Mouse (Mus musculus): ENCODE results near the gene Nat8f5. TPM values are rescaled to one million over a fixed set of nuclear protein-coding genes. Genes with fewer than 3 reads are reported as not detected.
"Not testable (repeated sequence)": the region's sequence is repeated elsewhere in the genome, so short reads cannot be mapped to it uniquely, and the experiment has no call there.

Gene Nat8f5
- polyA plus RNA-seq (2015; fragmentation: Nextera tagmentation; extraction: Ambion mirVana): not detected in 2 replicates

DNA sequence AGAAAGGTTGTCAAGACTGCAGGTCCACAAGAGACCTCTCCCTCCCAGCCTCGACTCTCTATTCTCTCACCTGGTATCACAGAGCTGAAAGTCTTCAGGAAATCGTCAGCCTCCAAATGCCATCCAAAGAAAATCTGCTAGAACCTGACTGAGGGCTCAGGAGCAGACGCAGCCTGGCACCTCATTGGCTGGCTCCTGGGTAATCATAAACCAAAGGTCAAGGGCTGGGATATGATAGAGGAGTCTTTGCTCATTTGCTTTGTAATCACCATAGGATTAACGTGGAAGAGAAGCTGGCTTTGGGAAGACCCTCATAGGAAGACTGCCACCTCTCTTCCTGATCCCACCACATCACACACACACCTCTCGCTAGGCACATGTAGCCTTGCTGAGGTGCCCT lies at the start of gene Nat8f5, which contains the start of gene Nat8f6:
Gene Nat8f5 (minus strand): TSS at position 136 of the 400 bp plus-strand sequence.
Gene Nat8f6 (minus strand): TSS at position 118 of the 400 bp plus-strand sequence.
- no peaks in the 10 kb centered on the region for H3K27me3 ChIP-seq
- no peak within 1 kb of the TSS for H3K4me3 ChIP-seq
- no peaks in the 10 kb centered on the region for H3K9me3 ChIP-seq
- H3K9ac ChIP-seq: no peak within 1 kb of the TSS
- no peaks in the 10 kb centered on the region for H3K36me3 ChIP-seq
- no peak within 1 kb of the TSS for H3K4me2 ChIP-seq
- no peaks in the 10 kb centered on the region for H3K4me1 ChIP-seq
- ATAC-seq (ENCODE audit: borderline replicate concordance, extremely low read depth, low FRiP score, low TSS enrichment): no peak
- no peak within 1 kb of the TSS for H3K27ac ChIP-seq
- WGBS: 88% methylated on average over 5 of the region's 5 CpGs

DNA sequence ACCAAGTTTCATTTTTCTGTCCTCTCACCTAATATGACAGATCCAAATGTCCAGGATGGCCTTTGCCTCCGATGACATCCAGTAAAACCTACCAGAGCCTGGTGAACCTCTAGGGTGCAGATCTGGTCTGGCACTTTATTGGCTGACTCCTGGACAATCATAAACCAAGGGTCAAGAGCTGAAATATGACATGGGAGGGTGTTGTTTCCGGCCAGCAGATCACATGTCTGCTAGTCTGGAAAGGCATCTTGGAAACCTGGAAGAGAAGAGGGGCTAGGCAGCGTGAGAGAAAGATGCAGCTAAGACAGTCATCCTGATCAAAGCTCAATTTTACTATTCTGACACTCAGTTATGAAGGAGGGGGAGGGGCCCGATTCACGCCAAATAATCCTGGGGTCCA lies 48.2 kb upstream of the Nat8f5 start, which contains the start of gene Nat8f2:
Gene Nat8f2 (minus strand): TSS at position 153 of the 400 bp plus-strand sequence.
- H3K36me3 ChIP-seq; H3K4me3 ChIP-seq; H3K9me3 ChIP-seq; ATAC-seq (ENCODE audit: borderline replicate concordance, extremely low read depth, low FRiP score, low TSS enrichment); H3K27ac ChIP-seq; H3K4me2 ChIP-seq; H3K27me3 ChIP-seq; H3K9ac ChIP-seq; H3K4me1 ChIP-seq: not testable (repeated sequence)
- WGBS: 63% methylated on average over 5 of the region's 5 CpGs

DNA sequence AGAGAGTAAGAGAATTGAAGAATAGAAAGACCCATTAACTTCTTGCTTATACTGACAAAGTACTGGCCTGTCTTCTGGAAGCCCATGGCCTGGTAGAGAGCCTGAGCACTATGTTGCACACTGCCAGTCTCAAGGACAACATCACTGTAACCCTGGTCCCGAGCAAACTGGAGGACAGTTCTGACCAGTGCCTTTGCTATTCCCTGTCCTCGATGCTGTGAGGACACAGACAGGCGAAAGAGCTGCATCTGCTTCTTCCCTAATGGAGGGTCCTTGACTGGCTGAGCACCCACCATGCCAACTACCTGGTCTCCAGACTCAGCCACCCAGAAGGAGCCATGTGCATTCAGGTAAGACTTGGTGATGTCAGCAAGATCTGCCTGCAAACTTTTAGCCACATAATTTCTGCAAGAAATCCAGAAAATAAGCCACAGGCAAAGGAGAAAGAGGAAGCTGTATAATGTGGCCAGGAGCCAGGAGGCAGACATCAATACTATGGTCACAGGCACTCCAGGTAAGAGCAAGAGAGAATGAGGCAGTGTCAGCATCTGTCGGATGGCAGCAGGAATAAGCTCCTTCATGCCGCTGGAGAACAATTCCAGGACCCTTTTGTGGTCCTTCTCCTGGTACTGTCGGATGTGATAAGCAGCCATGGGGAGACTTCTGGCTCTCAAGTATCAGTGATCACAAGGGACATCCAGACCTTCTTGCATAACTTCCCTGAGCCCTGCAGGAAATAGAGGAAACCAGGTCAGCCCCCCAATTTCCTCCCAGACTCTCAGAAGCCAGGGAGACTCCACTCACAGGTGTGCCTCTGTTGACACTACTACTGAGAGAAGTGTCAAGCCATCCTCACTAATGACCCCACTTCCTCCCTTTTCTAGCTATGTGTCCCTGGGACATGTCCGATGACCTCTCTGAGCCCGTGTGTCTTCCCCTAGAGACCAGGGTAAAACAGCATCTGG lies 47.2 kb upstream of the Nat8f5 start:
- Histone ChIP-seq H3K36me3 (no peaks in the 10 kb centered on the region), H3K9ac (no peak overlapping the region), H3K4me1 (no peaks in the 10 kb centered on the region), H3K4me2 (no peak overlapping the region), H3K4me3 (no peak overlapping the region), H3K27me3 (no peaks in the 10 kb centered on the region), H3K27ac (no peak overlapping the region), H3K9me3 (no peaks in the 10 kb centered on the region)
- WGBS: 72% methylated on average over 8 of the region's 8 CpGs
- no peak for ATAC-seq (ENCODE audit: borderline replicate concordance, extremely low read depth, low FRiP score, low TSS enrichment)

DNA sequence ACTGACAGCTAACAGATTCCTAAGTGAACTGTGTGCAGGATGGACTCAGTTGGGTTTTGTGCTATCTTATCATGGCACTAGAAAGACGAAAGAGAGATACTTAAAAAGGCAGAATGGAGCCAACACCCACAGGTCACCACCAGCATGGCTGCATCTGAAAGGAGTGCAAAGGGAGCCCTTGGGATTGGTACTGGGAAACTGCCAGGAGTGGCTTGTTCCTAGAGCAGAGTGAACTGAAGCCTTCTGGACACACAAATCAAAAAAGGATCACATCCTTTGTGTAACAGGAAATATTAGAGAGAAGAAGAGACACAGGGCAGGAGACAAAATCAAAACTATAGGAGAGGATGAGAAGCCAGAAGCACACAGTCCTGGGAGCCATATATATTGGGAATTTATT lies 46.2 kb upstream of the Nat8f5 start:
- not testable (repeated sequence) for H3K36me3 ChIP-seq; ATAC-seq (ENCODE audit: borderline replicate concordance, extremely low read depth, low FRiP score, low TSS enrichment); H3K9me3 ChIP-seq; H3K4me1 ChIP-seq; H3K4me3 ChIP-seq; H3K9ac ChIP-seq; H3K27ac ChIP-seq; H3K27me3 ChIP-seq; H3K4me2 ChIP-seq
- WGBS: 53% methylated on average over 1 of the region's 1 CpGs

DNA sequence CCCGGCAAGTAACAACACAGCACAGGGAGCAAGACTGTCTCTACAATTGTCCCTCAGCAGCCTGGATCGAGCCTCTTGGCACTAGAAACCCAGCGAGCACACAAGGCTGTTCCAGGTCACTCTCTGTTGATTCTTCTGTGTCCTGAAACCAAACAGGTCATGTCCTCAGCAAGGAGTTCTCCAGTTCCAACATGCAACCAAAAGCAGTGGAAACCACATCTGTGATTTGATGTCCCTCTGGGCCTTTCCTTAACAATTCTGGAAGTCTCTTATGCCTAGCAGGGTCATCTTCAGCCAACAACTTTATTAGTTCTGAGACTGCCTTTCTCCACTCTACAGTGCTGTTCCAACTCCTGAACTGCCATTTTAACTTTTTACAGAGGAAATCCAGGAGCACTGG lies 45.4 kb upstream of the Nat8f5 start:
- H3K27me3 ChIP-seq; H3K4me2 ChIP-seq; H3K4me3 ChIP-seq; H3K36me3 ChIP-seq; H3K9ac ChIP-seq; H3K9me3 ChIP-seq; ATAC-seq (ENCODE audit: borderline replicate concordance, extremely low read depth, low FRiP score, low TSS enrichment); H3K4me1 ChIP-seq; H3K27ac ChIP-seq: not testable (repeated sequence)
- WGBS: 85% methylated on average over 3 of the region's 3 CpGs

DNA sequence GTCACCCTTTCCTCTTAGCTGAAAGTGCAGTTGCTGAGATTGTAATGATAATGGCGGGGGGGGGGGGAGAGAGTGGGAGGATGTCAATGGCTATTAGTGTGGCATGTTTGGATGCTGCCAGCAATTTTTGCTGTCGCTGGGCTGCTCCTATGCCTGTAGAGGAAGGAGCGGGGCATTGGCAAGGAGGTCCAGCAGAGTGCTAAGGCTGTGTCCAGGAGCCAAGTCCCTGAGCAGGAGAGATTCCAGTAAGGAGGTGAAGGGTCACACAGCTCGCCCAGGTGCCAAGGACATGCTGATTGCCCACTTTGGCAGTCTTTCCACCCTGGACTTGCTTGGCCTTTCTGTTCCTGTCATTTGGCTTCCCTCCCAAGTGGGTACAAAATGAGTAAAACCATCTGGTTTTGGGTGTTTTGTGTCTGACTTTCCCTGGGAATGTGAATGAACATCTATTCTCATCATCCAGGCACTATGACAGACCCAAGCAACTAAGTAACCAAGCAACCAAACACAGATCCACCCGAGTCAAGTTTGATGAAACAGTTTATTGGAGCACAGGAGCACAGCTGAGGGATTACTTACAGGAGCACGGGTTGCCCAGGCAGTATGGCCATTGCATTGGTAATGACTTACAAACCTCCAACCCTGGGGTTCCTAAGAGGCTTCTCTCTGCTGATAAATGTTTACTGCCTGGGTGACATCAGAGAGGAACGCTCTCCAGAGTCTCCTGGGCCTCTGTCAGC lies 44.3 kb upstream of the Nat8f5 start:
- H3K9me3 ChIP-seq; H3K36me3 ChIP-seq; H3K27me3 ChIP-seq; H3K27ac ChIP-seq; ATAC-seq (ENCODE audit: borderline replicate concordance, extremely low read depth, low FRiP score, low TSS enrichment); H3K4me3 ChIP-seq; H3K9ac ChIP-seq; H3K4me1 ChIP-seq; H3K4me2 ChIP-seq: not testable (repeated sequence)
- 53% methylated on average over 5 of the region's 7 CpGs for WGBS

DNA sequence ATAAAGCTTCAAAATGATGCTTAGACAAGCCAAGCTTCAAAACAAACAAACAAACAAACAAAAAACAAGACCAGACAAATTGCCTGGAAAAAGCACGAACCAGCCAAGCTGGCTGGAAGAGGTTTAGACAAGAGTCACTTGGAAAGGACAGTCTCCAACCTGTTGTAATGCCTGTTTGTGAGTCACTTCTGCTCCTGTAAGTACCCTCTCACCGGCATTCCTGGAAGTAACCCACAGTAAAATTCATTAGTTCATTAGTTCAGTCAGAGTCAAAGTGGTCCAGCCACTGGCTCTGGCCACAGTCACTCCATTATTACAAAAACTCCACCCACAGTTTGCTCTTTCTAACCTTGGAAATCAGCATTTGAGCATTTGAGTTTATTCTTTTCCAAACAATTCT lies 43.1 kb upstream of the Nat8f5 start:
- Histone ChIP-seq H3K4me1 (no peaks in the 10 kb centered on the region), H3K27me3 (no peaks in the 10 kb centered on the region), H3K9me3 (no peaks in the 10 kb centered on the region), H3K27ac (no peak overlapping the region), H3K9ac (no peak overlapping the region), H3K36me3 (no peaks in the 10 kb centered on the region), H3K4me2 (no peak overlapping the region), H3K4me3 (no peak overlapping the region)
- no peak for ATAC-seq (ENCODE audit: borderline replicate concordance, extremely low read depth, low FRiP score, low TSS enrichment)
- 76% methylated on average over 2 of the region's 2 CpGs for WGBS

DNA sequence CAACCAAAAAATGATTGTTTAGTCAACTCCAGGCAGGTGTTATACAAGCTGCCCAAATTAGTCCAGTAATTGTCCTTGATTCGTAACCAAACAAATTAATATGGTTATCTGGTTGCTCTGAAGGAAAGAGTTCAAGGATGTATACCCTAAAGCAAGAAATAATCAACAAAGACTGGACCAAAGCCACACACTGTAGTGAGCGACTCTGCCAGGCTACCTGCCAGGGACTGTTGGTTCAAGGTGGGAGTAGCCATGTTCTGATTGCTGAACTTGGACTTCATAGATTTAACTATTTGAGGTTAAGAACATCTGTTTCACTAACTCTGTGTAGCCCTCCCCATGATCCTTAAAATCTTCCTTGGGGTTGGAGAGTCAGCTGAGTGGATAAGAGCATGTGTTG lies 42.4 kb upstream of the Nat8f5 start:
- Histone ChIP-seq H3K9ac (no peak overlapping the region), H3K36me3 (no peaks in the 10 kb centered on the region), H3K27me3 (no peaks in the 10 kb centered on the region), H3K9me3 (no peaks in the 10 kb centered on the region), H3K4me1 (no peaks in the 10 kb centered on the region), H3K4me2 (no peak overlapping the region), H3K4me3 (no peak overlapping the region), H3K27ac (no peak overlapping the region)
- ATAC-seq (ENCODE audit: borderline replicate concordance, extremely low read depth, low FRiP score, low TSS enrichment): no peak
- 75% methylated on average over 2 of the region's 2 CpGs for WGBS

DNA sequence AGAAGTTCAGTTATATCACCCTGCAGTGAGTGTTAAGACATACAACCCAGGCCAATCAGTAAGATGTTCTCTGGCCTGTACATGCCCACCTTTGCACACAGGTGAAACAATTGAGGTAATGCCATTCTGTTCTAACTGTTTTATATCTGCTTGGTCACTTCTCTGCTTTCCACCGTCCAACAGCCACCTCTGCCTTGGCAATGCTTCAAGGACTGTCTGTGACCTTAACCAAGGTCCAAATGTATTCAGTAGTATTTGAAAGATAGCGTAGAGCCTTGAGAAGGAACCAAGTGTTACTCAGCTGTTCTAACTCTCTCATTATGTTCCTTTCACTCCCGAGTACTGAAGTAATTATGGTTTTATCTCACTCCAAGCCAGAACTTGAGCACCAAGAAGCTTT lies 41.8 kb upstream of the Nat8f5 start:
- ATAC-seq (ENCODE audit: borderline replicate concordance, extremely low read depth, low FRiP score, low TSS enrichment): no peak
- no peak overlapping the region for H3K4me2 ChIP-seq
- H3K27me3 ChIP-seq: no peaks in the 10 kb centered on the region
- no peak overlapping the region for H3K9ac ChIP-seq
- no peaks in the 10 kb centered on the region for H3K36me3 ChIP-seq
- H3K4me1 ChIP-seq: no peaks in the 10 kb centered on the region
- H3K4me3 ChIP-seq: no peak overlapping the region
- 65% methylated on average over 3 of the region's 3 CpGs for WGBS
- no peaks in the 10 kb centered on the region for H3K9me3 ChIP-seq
- H3K27ac ChIP-seq: no peak overlapping the region

DNA sequence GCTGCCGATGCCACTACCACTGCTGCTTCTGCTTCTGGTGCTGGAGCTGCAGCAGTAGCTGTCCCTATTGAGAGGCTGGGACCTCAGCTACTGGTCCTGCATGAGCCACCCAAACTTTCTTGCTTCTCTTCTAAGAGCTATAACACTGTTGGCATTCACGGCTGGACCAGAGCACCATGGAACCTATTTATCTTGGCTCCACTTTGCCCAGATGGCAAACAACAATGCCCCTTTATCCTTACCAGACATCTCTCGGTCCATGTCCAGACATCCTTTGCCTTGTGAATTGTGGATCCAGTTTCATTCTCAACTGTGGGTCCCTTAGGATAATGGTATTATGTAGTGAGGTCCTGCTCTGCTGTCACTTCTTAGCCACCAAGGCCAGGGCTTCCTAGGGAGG lies 40.5 kb upstream of the Nat8f5 start:
- no peaks in the 10 kb centered on the region for H3K4me1 ChIP-seq
- H3K9ac ChIP-seq: no peak overlapping the region
- WGBS: 91% methylated on average over 3 of the region's 3 CpGs
- H3K27me3 ChIP-seq: no peaks in the 10 kb centered on the region
- H3K9me3 ChIP-seq: no peaks in the 10 kb centered on the region
- no peak for ATAC-seq (ENCODE audit: borderline replicate concordance, extremely low read depth, low FRiP score, low TSS enrichment)
- H3K4me3 ChIP-seq: no peak overlapping the region
- H3K4me2 ChIP-seq: no peak overlapping the region
- no peak overlapping the region for H3K27ac ChIP-seq
- no peaks in the 10 kb centered on the region for H3K36me3 ChIP-seq

DNA sequence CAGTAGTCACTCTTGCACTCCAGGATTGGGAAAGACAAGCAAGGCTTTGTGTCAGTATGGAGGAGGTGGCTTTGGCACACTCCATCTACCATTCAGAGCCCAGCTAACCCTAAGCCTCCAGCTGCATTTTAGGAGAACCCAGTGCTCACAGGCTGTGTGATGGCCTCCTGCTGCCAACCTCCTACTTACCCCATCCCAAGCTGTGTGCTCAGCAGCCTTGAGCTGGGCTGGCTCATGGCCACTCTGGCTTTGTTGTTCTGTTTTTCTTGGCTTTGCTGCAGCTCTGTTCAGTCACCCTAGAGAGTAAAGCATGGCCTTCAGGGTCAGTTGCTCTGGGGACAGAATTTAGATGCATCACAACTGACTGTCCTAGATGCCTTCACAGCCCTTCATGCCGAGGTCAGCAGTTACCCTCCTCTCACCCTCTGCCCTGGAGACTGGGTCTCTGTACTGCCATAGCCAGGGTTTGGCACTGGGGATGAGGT lies 35.5 kb upstream of the Nat8f5 start:
- 72% methylated on average over 1 of the region's 1 CpGs for WGBS
- no peaks in the 10 kb centered on the region for H3K36me3 ChIP-seq
- 0 out of 2 replicates have a peak, but pooled peaks have one; percentile 49 for ATAC-seq (ENCODE audit: borderline replicate concordance, extremely low read depth, low FRiP score, low TSS enrichment)
- no peak overlapping the region for H3K27ac ChIP-seq
- H3K9ac ChIP-seq: no peak overlapping the region
- no peaks in the 10 kb centered on the region for H3K27me3 ChIP-seq
- H3K9me3 ChIP-seq: no peaks in the 10 kb centered on the region
- no peaks in the 10 kb centered on the region for H3K4me1 ChIP-seq
- H3K4me2 ChIP-seq: no peak overlapping the region
- no peak overlapping the region for H3K4me3 ChIP-seq

DNA sequence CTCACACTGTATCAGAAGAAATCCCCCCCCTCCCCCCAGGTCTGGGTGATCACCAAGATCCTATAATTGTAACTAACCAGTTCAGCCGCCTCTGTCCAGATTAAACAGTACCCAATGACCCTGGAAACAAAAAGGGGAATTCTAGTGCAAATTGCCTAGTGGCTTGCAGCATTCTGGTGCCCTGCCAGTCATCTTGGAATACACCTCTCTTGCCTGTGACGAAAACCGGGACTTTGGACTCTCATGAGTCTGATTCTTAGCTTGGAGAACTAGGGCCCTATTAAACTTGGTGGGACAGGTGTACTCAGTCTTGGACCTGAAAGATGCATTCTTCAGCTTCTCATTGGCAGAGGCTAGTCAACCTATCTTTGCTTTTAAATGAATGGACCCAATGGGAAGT lies 32.7 kb upstream of the Nat8f5 start:
- H3K9me3 ChIP-seq: no peaks in the 10 kb centered on the region
- H3K27me3 ChIP-seq: no peaks in the 10 kb centered on the region
- H3K4me2 ChIP-seq: no peak overlapping the region
- 74% methylated on average over 3 of the region's 3 CpGs for WGBS
- H3K27ac ChIP-seq: no peak overlapping the region
- H3K36me3 ChIP-seq: no peaks in the 10 kb centered on the region
- no peak overlapping the region for H3K9ac ChIP-seq
- ATAC-seq (ENCODE audit: borderline replicate concordance, extremely low read depth, low FRiP score, low TSS enrichment): no peak
- H3K4me1 ChIP-seq: no peaks in the 10 kb centered on the region
- H3K4me3 ChIP-seq: no peak overlapping the region
